Mouse (Mus musculus): ENCODE measurements around the gene Cdc14a.

GRCm38 (mm10) chr3:116366125-116366524, 57.7 kb downstream of the Cdc14a start:
- TF ChIP-seq CTCF (IDR thresholded peaks at IDR 0.05 in 2 of 3, conservative IDR thresholded peaks at IDR 0.05 in 1 of 3; ENCODE audit: control insufficient read depth in 1 of 3, insufficient read depth in 1 of 3, low read depth in 2 of 3, low read length in 3 of 3, poor library complexity in 1 of 3, severe bottlenecking in 1 of 3), result no peak
- no peak for TF ChIP-seq ETS1 (IDR thresholded peaks at IDR 0.05; ENCODE audit: low read depth, low read length)
- TF ChIP-seq JUND (IDR thresholded peaks at IDR 0.05; ENCODE audit: low read depth, low read length), result no peak
- TF ChIP-seq TCF12 (IDR thresholded peaks at IDR 0.05; ENCODE audit: low read depth, low read length), result no peak
